ENCODE assay signal across 32 mouse cellular contexts in genomic region chr19:48815064-48815463, GRCm38 (mm10).
"Had no signal": no experiment of that assay in that cellular context is flagged by ENCODE, and none has a peak within 500 bp of the region (broad histone marks: within the 10 kb centered on the region; RNA-seq: fewer than 3 reads in every experiment).

No protein-coding gene starts in this region.

- H3K4me1 ChIP-seq: limb, embryonic 10.5 days; limb, embryonic 12.5 days; limb, embryonic 13.5 days; limb, embryonic 15.5 days; liver, embryonic 12.5 days; liver, embryonic 13.5 days; liver, embryonic 15.5 days; lung, embryonic 15.5 days; megakaryocyte, embryonic 14.5 days; midbrain, embryonic 10.5 days; midbrain, embryonic 12.5 days; midbrain, embryonic 13.5 days; midbrain, embryonic 15.5 days; neural tube, embryonic 12.5 days had no signal

- H3K27me3 ChIP-seq: limb, embryonic 12.5 days; limb, embryonic 13.5 days; limb, embryonic 15.5 days; liver, embryonic 12.5 days; liver, embryonic 13.5 days; liver, embryonic 15.5 days; lung, embryonic 15.5 days; megakaryocyte, embryonic 14.5 days; midbrain, embryonic 12.5 days; midbrain, embryonic 13.5 days; midbrain, embryonic 15.5 days; neural tube, embryonic 12.5 days had no signal

- H3K36me3 ChIP-seq: limb, embryonic 10.5 days; limb, embryonic 12.5 days; limb, embryonic 13.5 days; limb, embryonic 15.5 days; liver, embryonic 12.5 days; liver, embryonic 13.5 days; liver, embryonic 15.5 days; lung, embryonic 15.5 days; midbrain, embryonic 10.5 days; midbrain, embryonic 12.5 days; midbrain, embryonic 13.5 days; midbrain, embryonic 15.5 days; neural tube, embryonic 12.5 days had no signal

- DNase-seq: left cerebral cortex, postnatal 4 days; liver; liver, embryonic 13.5 days; liver, postnatal 0 days; lung, adult 18-20 months; lung, adult 2 months; lung, embryonic 14.5 days; lung, postnatal 10 days; lung, postnatal 14 days; lung, postnatal 36 days; lung, postnatal 4 days; midbrain, embryonic 14.5 days had no signal

- H3K27ac ChIP-seq: left cerebral cortex, adult 2 months; limb, embryonic 10.5 days; limb, embryonic 12.5 days; limb, embryonic 13.5 days; limb, embryonic 15.5 days; liver, embryonic 12.5 days; liver, embryonic 13.5 days; liver, embryonic 14.5 days; liver, embryonic 15.5 days; lung, embryonic 15.5 days; macrophage; midbrain, embryonic 10.5 days; midbrain, embryonic 12.5 days; midbrain, embryonic 13.5 days; midbrain, embryonic 15.5 days; neural tube, embryonic 12.5 days had no signal

- H3K4me3 ChIP-seq: left cerebral cortex, adult 2 months; limb, embryonic 10.5 days; limb, embryonic 12.5 days; limb, embryonic 13.5 days; limb, embryonic 15.5 days; liver, embryonic 12.5 days; liver, embryonic 13.5 days; liver, embryonic 15.5 days; lung, embryonic 15.5 days; megakaryocyte, embryonic 14.5 days; midbrain, embryonic 10.5 days; midbrain, embryonic 12.5 days; midbrain, embryonic 13.5 days; midbrain, embryonic 15.5 days; neural tube, embryonic 12.5 days had no signal

- H3K9ac ChIP-seq: limb, embryonic 12.5 days; limb, embryonic 13.5 days; limb, embryonic 15.5 days; liver, embryonic 12.5 days; liver, embryonic 13.5 days; liver, embryonic 14.5 days; liver, embryonic 15.5 days; liver, postnatal 0 days; lung, embryonic 14.5 days; lung, embryonic 15.5 days; midbrain, embryonic 12.5 days; midbrain, embryonic 13.5 days; midbrain, embryonic 15.5 days; neural tube, embryonic 12.5 days had no signal

- H3K9me3 ChIP-seq: limb, embryonic 10.5 days; limb, embryonic 12.5 days; limb, embryonic 13.5 days; limb, embryonic 15.5 days; liver, embryonic 12.5 days; liver, embryonic 13.5 days; liver, embryonic 15.5 days; lung, embryonic 15.5 days; midbrain, embryonic 10.5 days; midbrain, embryonic 12.5 days; midbrain, embryonic 13.5 days; midbrain, embryonic 15.5 days; neural tube, embryonic 12.5 days had no signal

- ATAC-seq: liver, embryonic 12.5 days; liver, postnatal 0 days; lung, postnatal 0 days; midbrain, embryonic 13.5 days; midbrain, embryonic 15.5 days; midbrain, embryonic 16.5 days had no signal

- H3K4me2 ChIP-seq: limb, embryonic 12.5 days; limb, embryonic 13.5 days; limb, embryonic 15.5 days; liver, embryonic 11.5 days; liver, embryonic 12.5 days; liver, embryonic 13.5 days; liver, embryonic 15.5 days; lung, embryonic 14.5 days; lung, embryonic 15.5 days; midbrain, embryonic 11.5 days; midbrain, embryonic 12.5 days; midbrain, embryonic 13.5 days; midbrain, embryonic 15.5 days; neural tube, embryonic 12.5 days had no signal
